Mouse (Mus musculus): ENCODE data around the gene Mdc1. TPM values are rescaled to one million over a fixed set of nuclear protein-coding genes. Genes with fewer than 3 reads are reported as not detected.

Mdc1 gene
- polyA plus RNA-seq, 1 experiment: 5.7 TPM

GRCm38 (mm10) chr17:35903992-35904355 is 62.7 kb downstream of the Mdc1 start:
- H3K27ac ChIP-seq (ENCODE audit: insufficient read depth, low read depth, low read length): peak overlapping the region; percentile 6; the same call in 1 of the 2 replicates

GRCm38 (mm10) chr17:35905587-35905986 is 64.3 kb downstream of the Mdc1 start:
- H3K36me3 ChIP-seq (ENCODE audit: control insufficient read depth, insufficient read depth, low read length): no peaks in the 10 kb centered on the region
- no peak for DNase-seq
- H3K4me1 ChIP-seq (ENCODE audit: control insufficient read depth, insufficient read depth, low read length): peaks cover 11% of the 10 kb centered on the region; the same call in 1 of the 2 replicates
- H3K27ac ChIP-seq (ENCODE audit: insufficient read depth, low read depth, low read length): no peak overlapping the region
- 91% methylated on average over 1 of the region's 1 CpGs for WGBS
- TF ChIP-seq CTCF (conservative IDR thresholded peaks at IDR 0.05; ENCODE audit: insufficient read depth, insufficient read length, low read depth, low read length): no peak
- no peak for TF ChIP-seq POLR2A (IDR thresholded peaks at IDR 0.05; ENCODE audit: low read depth, low read length)
- H3K4me3 ChIP-seq (ENCODE audit: insufficient read depth, low read depth, low read length): no peak overlapping the region
- H3K27me3 ChIP-seq (replicated peaks; ENCODE audit: control insufficient read depth, insufficient read depth, low read length): no peaks in the 10 kb centered on the region

More at GRCm38 (mm10) chr17:35903992-35904355, 62.7 kb downstream of the Mdc1 start:
- H3K36me3 ChIP-seq (ENCODE audit: control insufficient read depth, insufficient read depth, low read length): no peaks in the 10 kb centered on the region
- DNase-seq: no peak
- peaks cover 11% of the 10 kb centered on the region; the same call in 1 of the 2 replicates for H3K4me1 ChIP-seq (ENCODE audit: control insufficient read depth, insufficient read depth, low read length)
- no peak for TF ChIP-seq CTCF (conservative IDR thresholded peaks at IDR 0.05; ENCODE audit: insufficient read depth, insufficient read length, low read depth, low read length)
- WGBS: 51% methylated on average over 4 of the region's 4 CpGs
- H3K27me3 ChIP-seq (replicated peaks; ENCODE audit: control insufficient read depth, insufficient read depth, low read length): no peaks in the 10 kb centered on the region
- H3K4me3 ChIP-seq (ENCODE audit: insufficient read depth, low read depth, low read length): no peak overlapping the region

GRCm38 (mm10) chr17:35907609-35908008 is 66.3 kb downstream of the Mdc1 start:
- 68% methylated on average over 2 of the region's 2 CpGs for WGBS
- Histone ChIP-seq H3K36me3 (ENCODE audit: control insufficient read depth, insufficient read depth, low read length) (no peaks in the 10 kb centered on the region), H3K4me3 (ENCODE audit: insufficient read depth, low read depth, low read length) (no peak overlapping the region), H3K27me3 (replicated peaks; ENCODE audit: control insufficient read depth, insufficient read depth, low read length) (no peaks in the 10 kb centered on the region), H3K27ac (ENCODE audit: insufficient read depth, low read depth, low read length) (no peak overlapping the region), H3K4me1 (ENCODE audit: control insufficient read depth, insufficient read depth, low read length) (peaks cover 11% of the 10 kb centered on the region; the same call in 1 of the 2 replicates)
- no peak for TF ChIP-seq POLR2A (IDR thresholded peaks at IDR 0.05; ENCODE audit: low read depth, low read length)
- no peak for TF ChIP-seq CTCF (conservative IDR thresholded peaks at IDR 0.05; ENCODE audit: insufficient read depth, insufficient read length, low read depth, low read length)
- no peak for DNase-seq

Other genes with a start within 250 kb of the Mdc1 start
- gene Sfta2, start 240.0 kb upstream of the Mdc1 start, polyA plus RNA-seq (2012; rRNA removed): 0.80 and 1.3 TPM in 2 replicates
- not detected in 2 replicates for gene Gm9573, start 214.9 kb upstream of the Mdc1 start, polyA plus RNA-seq (2012; rRNA removed)
- gene Mucl3, start 197.8 kb upstream of the Mdc1 start, polyA plus RNA-seq (2012; rRNA removed): not detected in 2 replicates
- 21.5 and 31.3 TPM in 2 replicates for gene Vars2, start 173.9 kb upstream of the Mdc1 start, polyA plus RNA-seq (2012; rRNA removed)
- 28.7 and 29.1 TPM in 2 replicates for gene Gtf2h4, start 167.8 kb upstream of the Mdc1 start, polyA plus RNA-seq (2012; rRNA removed)
- 91.2 and 109 TPM in 2 replicates for gene Ddr1, start 136.9 kb upstream of the Mdc1 start, polyA plus RNA-seq (2012; rRNA removed)
- gene Ier3, start 19.8 kb upstream of the Mdc1 start, polyA plus RNA-seq (2012; rRNA removed): 26.3 and 28.4 TPM in 2 replicates
- gene Flot1, start 18.3 kb upstream of the Mdc1 start, polyA plus RNA-seq (2012; rRNA removed): 45.3 and 45.7 TPM in 2 replicates
- gene Tubb5, start 3.2 kb upstream of the Mdc1 start, polyA plus RNA-seq (2012; rRNA removed): 98.9 and 109 TPM in 2 replicates
- 4.0 and 6.3 TPM in 2 replicates for gene Nrm, start 19.8 kb downstream of the Mdc1 start, polyA plus RNA-seq (2012; rRNA removed)
- gene Ppp1r18, start 24.1 kb downstream of the Mdc1 start, polyA plus RNA-seq (2012; rRNA removed): 12.4 and 17.8 TPM in 2 replicates
- 50.1 and 65.0 TPM in 2 replicates for gene Dhx16, start 38.3 kb downstream of the Mdc1 start, polyA plus RNA-seq (2012; rRNA removed)
- 118 and 132 TPM in 2 replicates for gene 2310061I04Rik, start 55.9 kb downstream of the Mdc1 start, polyA plus RNA-seq (2012; rRNA removed)
- 42.9 and 54.6 TPM in 2 replicates for gene Atat1, start 68.6 kb downstream of the Mdc1 start, polyA plus RNA-seq (2012; rRNA removed)
- gene Mrps18b, start 74.9 kb downstream of the Mdc1 start, polyA plus RNA-seq (2012; rRNA removed): 91.4 and 94.1 TPM in 2 replicates
- gene Ppp1r10, start 74.9 kb downstream of the Mdc1 start, polyA plus RNA-seq (2012; rRNA removed): 24.3 and 26.6 TPM in 2 replicates
- gene Abcf1, start 128.2 kb downstream of the Mdc1 start, polyA plus RNA-seq (2012; rRNA removed): 59.4 and 63.6 TPM in 2 replicates
- 20.5 and 23.8 TPM in 2 replicates for gene Gnl1, start 138.3 kb downstream of the Mdc1 start, polyA plus RNA-seq (2012; rRNA removed)
- gene Prr3, start 138.7 kb downstream of the Mdc1 start, polyA plus RNA-seq (2012; rRNA removed): 18.5 and 19.0 TPM in 2 replicates
- gene H2-T24, start 179.0 kb downstream of the Mdc1 start, polyA plus RNA-seq (2012; rRNA removed): 3.5 and 5.4 TPM in 2 replicates
- gene H2-T23, start 191.3 kb downstream of the Mdc1 start, polyA plus RNA-seq (2012; rRNA removed): 174 and 175 TPM in 2 replicates
- 70.6 and 73.2 TPM in 2 replicates for gene H2-T22, start 201.2 kb downstream of the Mdc1 start, polyA plus RNA-seq (2012; rRNA removed)
- not detected in 2 replicates for gene Gm6034, start 201.4 kb downstream of the Mdc1 start, polyA plus RNA-seq (2012; rRNA removed)
- 13.9 and 14.8 TPM in 2 replicates for gene Gm11127, start 216.9 kb downstream of the Mdc1 start, polyA plus RNA-seq (2012; rRNA removed)